Mouse (Mus musculus) heart, embryonic 14.5 days (tissue): ENCODE data around the gene Pip4k2c. TPM values are rescaled to one million over a fixed set of nuclear protein-coding genes. Genes with fewer than 3 reads are reported as not detected.

Experiments used
- ATAC-seq: fragments of 200-750 bp; cut with Nextera tagmentation; 2 replicates; pipeline ENCODE4 v1.8.0; 2017; ENCODE audit warnings: low read depth, moderate TSS enrichment; ENCODE audit not compliant: insufficient number of reproducible peaks, insufficient read depth, low FRiP score
- H3K27ac ChIP-seq, 2 experiments: fragments of 200-500 bp in 1 of 2; fragments of 300-500 bp in 1 of 2; sonication (generic) in 1 of 2; replicated peaks in 1 of 2; 2 replicates each; pipeline ENCODE4 v1.5.1; 2012 to 2014; ENCODE audit warnings: low read depth in 2 of 2, low read length in 2 of 2, control low read depth in 1 of 2, mild to moderate bottlenecking in 1 of 2, mixed read lengths in 1 of 2; ENCODE audit not compliant: control insufficient read depth in 1 of 2, insufficient read depth in 1 of 2
- H3K27me3 ChIP-seq: fragments of 300-500 bp; sonication (generic); 2 replicates; pipeline ENCODE4 v1.6.1; 2014; ENCODE audit warnings: mild to moderate bottlenecking, low read length, control low read depth; ENCODE audit not compliant: control insufficient read depth, insufficient read depth
- H3K36me3 ChIP-seq: fragments of 300-500 bp; sonication (generic); 2 replicates; pipeline ENCODE4 v1.6.1; 2014; ENCODE audit warnings: mild to moderate bottlenecking, control low read depth, low read length, mixed read lengths; ENCODE audit not compliant: control insufficient read depth, insufficient read depth
- H3K4me1 ChIP-seq, 2 experiments: fragments of 200-500 bp in 1 of 2; fragments of 300-500 bp in 1 of 2; sonication (generic) in 1 of 2; 2 replicates each; pipeline ENCODE4 v1.6.1; 2012 to 2014; ENCODE audit warnings: low read length in 2 of 2, control low read depth in 1 of 2, mixed read lengths in 1 of 2; ENCODE audit not compliant: control insufficient read depth in 2 of 2, insufficient read depth in 2 of 2
- H3K4me2 ChIP-seq: fragments of 300-500 bp; sonication (generic); 2 replicates; pipeline ENCODE4 v1.6.1; 2014; ENCODE audit warnings: mild to moderate bottlenecking, low read length
- H3K4me3 ChIP-seq, 2 experiments: fragments of 200-500 bp in 1 of 2; fragments of 300-500 bp in 1 of 2; sonication (generic) in 1 of 2; 2 replicates each; pipeline ENCODE4 v1.5.1; 2012 to 2014; ENCODE audit warnings: low read length in 2 of 2, mild to moderate bottlenecking in 2 of 2, control low read depth in 1 of 2, low read depth in 1 of 2, moderate library complexity in 1 of 2; ENCODE audit not compliant: control insufficient read depth in 1 of 2, insufficient read depth in 1 of 2
- H3K9ac ChIP-seq: fragments of 300-500 bp; sonication (generic); 2 replicates; pipeline ENCODE4 v1.6.1; 2014; ENCODE audit warnings: mild to moderate bottlenecking, low read length
- H3K9me3 ChIP-seq: fragments of 300-500 bp; sonication (generic); 2 replicates; pipeline ENCODE4 v1.6.1; 2016; ENCODE audit warnings: low read length, control low read depth; ENCODE audit not compliant: control insufficient read depth
- WGBS: fragments of 180-500 bp; shearing (Covaris S2); extraction: QIAGEN DNeasy Blood & Tissue Kit; methylation state at CpG from one replicate; pipeline ENCODE4 v1.1.7; 2014; 5-methylcytosine and 5-hydroxymethylcytosine counted together
- polyA plus RNA-seq: library from polyadenylated mRNA; unstranded; fragments of >200 nt; fragmentation: Nextera tagmentation; extraction: Ambion mirVana; gene quantifications from 2 replicates; pipeline ENCODE4 v1.2.1, GENCODE M21; 2014

Gene Pip4k2c
- polyA plus RNA-seq, 1 experiment from 2014 or later: 22.8 TPM

- H3K27ac ChIP-seq: peak overlapping the region in 1 of 2 experiments; percentile 61; a peak in 2 of 4 replicates
- H3K27me3 ChIP-seq: peaks cover 23% of the 10 kb centered on the region
- no peaks in the 10 kb centered on the region for H3K9me3 ChIP-seq
- H3K36me3 ChIP-seq: peaks cover 28% of the 10 kb centered on the region
- H3K4me3 ChIP-seq: peak overlapping the region; percentile 60 to 66
- H3K9ac ChIP-seq: peak overlapping the region; percentile 80
- ATAC-seq: no peak
- H3K4me2 ChIP-seq: peak overlapping the region; percentile 87
- WGBS: under 1% methylated on average over 15 of the region's 21 CpGs
- peaks cover 0 to 18% of the 10 kb centered on the region in 2 experiments; a peak in 3 of 4 replicates for H3K4me1 ChIP-seq
These were observed 23.3 kb downstream of the Pip4k2c start for GRCm38 (mm10) chr10:127188079-127188453.

GRCm38 (mm10) chr10:127187371-127188078, 23.9 kb downstream of the Pip4k2c start:
- Histone ChIP-seq H3K4me2 (peak overlapping the region; percentile 87), H3K27ac (no peak overlapping the region), H3K9me3 (no peaks in the 10 kb centered on the region), H3K4me1 (peaks cover 0 to 18% of the 10 kb centered on the region in 2 experiments; a peak in 3 of 4 replicates), H3K4me3 (peak overlapping the region in 1 of 2 experiments; percentile 66; a peak in 2 of 4 replicates), H3K36me3 (peaks cover 23% of the 10 kb centered on the region), H3K27me3 (peaks cover 25% of the 10 kb centered on the region), H3K9ac (peak overlapping the region; percentile 80)
- ATAC-seq: no peak
- 54% methylated on average over 10 of the region's 10 CpGs for WGBS

GRCm38 (mm10) chr10:127186451-127186850, 24.9 kb downstream of the Pip4k2c start:
- Histone ChIP-seq H3K9ac (no peak overlapping the region), H3K27ac (no peak overlapping the region), H3K27me3 (peaks cover 34% of the 10 kb centered on the region), H3K9me3 (no peaks in the 10 kb centered on the region), H3K4me1 (peaks cover 0 to 18% of the 10 kb centered on the region in 2 experiments; a peak in 3 of 4 replicates), H3K4me3 (no peak overlapping the region), H3K4me2 (no peak overlapping the region), H3K36me3 (peaks cover 15% of the 10 kb centered on the region; the same call in 1 of the 2 replicates)
- WGBS: 71% methylated on average over 1 of the region's 1 CpGs
- ATAC-seq: no peak

- peaks cover 0 to 18% of the 10 kb centered on the region in 2 experiments; a peak in 3 of 4 replicates for H3K4me1 ChIP-seq
- 83% methylated on average over 15 of the region's 15 CpGs for WGBS
- H3K27me3 ChIP-seq: peaks cover 44% of the 10 kb centered on the region
These were observed 25.9 kb downstream of the Pip4k2c start for GRCm38 (mm10) chr10:127185506-127185905.

GRCm38 (mm10) chr10:127185101-127185500, 26.3 kb downstream of the Pip4k2c start:
- peaks cover 0 to 18% of the 10 kb centered on the region in 2 experiments; a peak in 3 of 4 replicates for H3K4me1 ChIP-seq
- H3K9me3 ChIP-seq: no peaks in the 10 kb centered on the region
- no peak overlapping the region for H3K9ac ChIP-seq
- H3K27ac ChIP-seq: no peak overlapping the region
- no peak overlapping the region for H3K4me2 ChIP-seq
- no peak for ATAC-seq
- H3K36me3 ChIP-seq: peaks cover 12% of the 10 kb centered on the region; the same call in 1 of the 2 replicates
- WGBS: 76% methylated on average over 9 of the region's 9 CpGs
- no peak overlapping the region for H3K4me3 ChIP-seq
- peaks cover 48% of the 10 kb centered on the region for H3K27me3 ChIP-seq

More at GRCm38 (mm10) chr10:127185506-127185905, 25.9 kb downstream of the Pip4k2c start:
- Histone ChIP-seq H3K4me3 (no peak overlapping the region), H3K9ac (no peak overlapping the region), H3K36me3 (peaks cover 12% of the 10 kb centered on the region; the same call in 1 of the 2 replicates), H3K27ac (no peak overlapping the region), H3K4me2 (no peak overlapping the region), H3K9me3 (no peaks in the 10 kb centered on the region)
- no peak for ATAC-seq

GRCm38 (mm10) chr10:127183759-127184158, 27.6 kb downstream of the Pip4k2c start:
- H3K4me3 ChIP-seq: 0 out of 4 replicates have a peak overlapping the region, but pooled peaks of 1 of the 2 experiments have one; percentile 6
- H3K27ac ChIP-seq: no peak overlapping the region
- H3K4me1 ChIP-seq: peaks cover under 1 to 6% of the 10 kb centered on the region in 2 experiments; a peak in 3 of 4 replicates
- ATAC-seq: no peak
- H3K9ac ChIP-seq: no peak overlapping the region
- H3K4me2 ChIP-seq: peak overlapping the region; percentile 37
- H3K36me3 ChIP-seq: peaks cover 12% of the 10 kb centered on the region; the same call in 1 of the 2 replicates
- H3K27me3 ChIP-seq: peaks cover 61% of the 10 kb centered on the region
- H3K9me3 ChIP-seq: no peaks in the 10 kb centered on the region
- WGBS: 26% methylated on average over 20 of the region's 20 CpGs

GRCm38 (mm10) chr10:127182624-127183023, 28.8 kb downstream of the Pip4k2c start:
- peaks cover 6 to 9% of the 10 kb centered on the region in 2 experiments; a peak in 3 of 4 replicates for H3K4me1 ChIP-seq
- peaks cover 12% of the 10 kb centered on the region; the same call in 1 of the 2 replicates for H3K36me3 ChIP-seq
- H3K4me2 ChIP-seq: peak overlapping the region; percentile 37
- H3K4me3 ChIP-seq: peak overlapping the region in 1 of 2 experiments; percentile 6; a peak in 1 of 4 replicates
- no peaks in the 10 kb centered on the region for H3K9me3 ChIP-seq
- WGBS: 81% methylated on average over 4 of the region's 4 CpGs
- ATAC-seq: no peak
- no peak overlapping the region for H3K27ac ChIP-seq
- peaks cover 73% of the 10 kb centered on the region for H3K27me3 ChIP-seq
- no peak overlapping the region for H3K9ac ChIP-seq
